Mouse (Mus musculus): ENCODE data around the gene Chid1.

DNA sequence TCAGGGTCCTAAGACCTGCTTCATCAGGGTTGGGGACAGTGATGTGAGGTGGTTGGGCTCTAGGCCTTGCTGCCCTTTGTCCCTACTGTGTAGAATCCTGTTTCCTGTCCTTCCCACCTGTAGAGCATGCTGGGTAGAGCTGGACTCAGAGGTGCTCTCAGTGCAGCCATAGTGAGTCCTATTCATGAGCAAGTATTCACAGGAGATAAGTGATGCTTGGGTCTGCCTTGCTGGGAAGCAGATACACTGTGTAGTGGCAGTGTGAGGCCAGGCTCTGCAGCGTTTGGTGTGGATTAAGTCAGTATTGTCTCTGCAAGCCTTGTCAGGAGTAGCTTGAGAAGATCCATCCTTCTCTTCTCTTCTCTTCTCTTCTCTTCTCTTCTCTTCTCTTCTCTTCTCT lies 46.2 kb upstream of the Chid1 start:
- no peak for TF ChIP-seq CTCF (IDR thresholded peaks at IDR 0.05; ENCODE audit: low read depth, low read length)
- no peak for TF ChIP-seq POLR2A (IDR thresholded peaks at IDR 0.05; ENCODE audit: extremely low read depth, insufficient read depth, low read length)
